Mouse (Mus musculus): ENCODE results near the gene Slamf6. TPM values are rescaled to one million over a fixed set of nuclear protein-coding genes. Genes with fewer than 3 reads are reported as not detected.

Slamf6 gene
- total and polyA plus RNA-seq, 3 experiments = 0.01 TPM; not detected in 2

DNA sequence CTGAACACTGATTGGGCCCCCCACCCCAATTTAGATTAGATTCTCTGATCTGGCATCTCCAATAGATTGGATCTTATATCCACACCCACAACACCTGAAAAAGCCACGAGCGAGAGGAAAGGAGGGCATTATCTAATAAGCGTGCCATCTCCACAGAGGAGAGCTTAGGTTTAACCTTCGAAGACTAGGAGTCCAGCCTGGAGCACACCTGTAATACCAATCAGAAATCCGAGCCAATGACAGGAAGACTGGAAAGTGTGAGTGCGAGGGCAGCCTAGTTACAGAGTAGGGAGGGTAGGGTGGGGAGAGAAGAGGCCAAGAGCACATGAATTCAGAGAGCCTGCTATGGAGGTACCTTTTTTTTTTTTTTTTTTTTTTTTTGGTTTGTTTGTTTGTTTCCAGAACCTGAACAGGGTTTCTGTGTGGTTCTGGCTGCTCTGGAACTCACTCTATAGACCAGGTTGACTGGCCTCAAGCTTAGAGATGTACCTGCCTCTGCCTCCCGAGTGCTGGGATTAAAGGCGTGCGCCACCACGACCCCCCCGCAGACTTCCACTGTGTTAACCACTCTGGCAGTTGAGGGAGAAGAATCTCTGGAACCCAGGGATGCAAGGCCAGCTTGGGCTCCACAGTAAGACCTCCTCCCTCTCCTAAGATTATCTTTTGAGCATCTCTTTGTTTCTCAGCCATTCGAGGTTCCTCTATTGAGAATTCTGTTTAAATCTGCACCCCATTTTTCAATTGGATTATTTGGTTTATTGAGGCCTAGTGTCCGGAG is 81.7 kb downstream of the Slamf6 start:
- Histone ChIP-seq H3K9me3 (replicated peaks; ENCODE audit: insufficient read depth, low read length) (no peaks in the 10 kb centered on the region), H3K9ac (ENCODE audit: control insufficient read depth, low read depth, low read length, poor library complexity, severe bottlenecking) (no peak overlapping the region), H3K36me3 (ENCODE audit: control insufficient read depth in 1 of 2, insufficient read depth in 2 of 2, low read length in 2 of 2) (peaks cover 0 to 15% of the 10 kb centered on the region in 2 experiments; a peak in 2 of 4 replicates), H3K4me3 (ENCODE audit: control insufficient read depth in 1 of 2, insufficient read depth in 1 of 2, low read depth in 2 of 2, low read length in 2 of 2) (no peak overlapping the region), H3K27ac (ENCODE audit: control insufficient read depth, low read depth, low read length) (no peak overlapping the region), H3K4me1 (ENCODE audit: control insufficient read depth in 1 of 2, insufficient read depth in 2 of 2, low read length in 2 of 2) (peaks cover 1 to 10% of the 10 kb centered on the region in 2 experiments), H3K79me2 (ENCODE audit: control insufficient read depth, insufficient read depth, low read length, poor library complexity) (no peaks in the 10 kb centered on the region), H3K27me3 (ENCODE audit: control insufficient read depth in 1 of 2, insufficient read depth in 2 of 2, low read length in 2 of 2) (no peaks in the 10 kb centered on the region)
- TF ChIP-seq NELFE (IDR thresholded peaks at IDR 0.05; ENCODE audit: low read depth, low read length) = no peak
- no peak for DNase-seq (ENCODE audit: low read depth, low spot score)

DNA sequence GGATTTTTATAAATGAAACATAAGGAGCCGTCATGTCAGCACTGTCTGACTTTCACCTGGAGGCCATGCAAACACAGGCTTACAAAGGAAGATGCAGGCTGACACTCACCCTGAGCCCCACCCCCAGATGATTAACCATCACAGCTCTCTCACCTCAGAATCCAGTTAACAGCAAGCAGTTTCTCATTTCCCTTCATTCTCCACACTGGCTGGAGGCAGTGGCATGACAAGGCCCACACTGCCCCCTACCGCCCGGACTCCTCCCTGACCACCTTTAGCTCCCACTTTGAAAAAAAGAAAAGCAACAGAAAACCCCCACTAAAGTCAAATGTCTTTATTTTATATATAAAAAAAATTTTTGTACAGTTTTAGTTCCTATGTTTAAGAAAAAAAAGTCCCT is 83.3 kb downstream of the Slamf6 start:
- H3K4me3 ChIP-seq (ENCODE audit: control insufficient read depth in 1 of 2, insufficient read depth in 1 of 2, low read depth in 2 of 2, low read length in 2 of 2) = no peak overlapping the region
- no peaks in the 10 kb centered on the region for H3K9me3 ChIP-seq (replicated peaks; ENCODE audit: insufficient read depth, low read length)
- no peaks in the 10 kb centered on the region for H3K27me3 ChIP-seq (ENCODE audit: control insufficient read depth in 1 of 2, insufficient read depth in 2 of 2, low read length in 2 of 2)
- no peak overlapping the region for H3K27ac ChIP-seq (ENCODE audit: control insufficient read depth, low read depth, low read length)
- DNase-seq (ENCODE audit: low read depth, low spot score) = peak; percentile 84
- H3K4me1 ChIP-seq (ENCODE audit: control insufficient read depth in 1 of 2, insufficient read depth in 2 of 2, low read length in 2 of 2) = no peaks in the 10 kb centered on the region; a peak in 1 of 4 replicates
- peaks cover 0 to 3% of the 10 kb centered on the region in 2 experiments; a peak in 2 of 4 replicates for H3K36me3 ChIP-seq (ENCODE audit: control insufficient read depth in 1 of 2, insufficient read depth in 2 of 2, low read length in 2 of 2)
- H3K79me2 ChIP-seq (ENCODE audit: control insufficient read depth, insufficient read depth, low read length, poor library complexity) = no peaks in the 10 kb centered on the region
- no peak overlapping the region for H3K9ac ChIP-seq (ENCODE audit: control insufficient read depth, low read depth, low read length, poor library complexity, severe bottlenecking)
- no peak for TF ChIP-seq CHD2 (IDR thresholded peaks at IDR 0.05; ENCODE audit: low read length)
- TF ChIP-seq ZNF384 (IDR thresholded peaks at IDR 0.05; ENCODE audit: low read depth, low read length) = peak; percentile 76
- no peak for TF ChIP-seq POLR2AphosphoS2 (IDR thresholded peaks at IDR 0.05; ENCODE audit: low read length)
- no peak for TF ChIP-seq UBTF (IDR thresholded peaks at IDR 0.05; ENCODE audit: borderline replicate concordance, insufficient read depth, low read depth, low read length)
- TF ChIP-seq MAX (IDR thresholded peaks at IDR 0.05; ENCODE audit: low read length) = no peak
- TF ChIP-seq EP300 (IDR thresholded peaks at IDR 0.05; ENCODE audit: low read depth in 1 of 2, low read length in 2 of 2) = no peak
- no peak for TF ChIP-seq KAT2A (conservative IDR thresholded peaks at IDR 0.05; ENCODE audit: low read depth, low read length)
- TF ChIP-seq RCOR1 (IDR thresholded peaks at IDR 0.05; ENCODE audit: low read depth, low read length) = no peak
- TF ChIP-seq USF1 (IDR thresholded peaks at IDR 0.05; ENCODE audit: low read depth, low read length) = no peak
- no peak for TF ChIP-seq USF2 (IDR thresholded peaks at IDR 0.05; ENCODE audit: borderline replicate concordance in 1 of 2, insufficient read depth in 1 of 2, low read depth in 1 of 2, low read length in 2 of 2)
- TF ChIP-seq BHLHE40 (IDR thresholded peaks at IDR 0.05; ENCODE audit: borderline replicate concordance, low read depth, low read length) = no peak
- no peak for TF ChIP-seq POLR2A (IDR thresholded peaks at IDR 0.05; ENCODE audit: control insufficient read depth in 1 of 2, insufficient read depth in 1 of 2, low read depth in 1 of 2, low read length in 2 of 2, poor library complexity in 1 of 2)
- no peak for TF ChIP-seq MXI1 (IDR thresholded peaks at IDR 0.05; ENCODE audit: low read depth, low read length)
- TF ChIP-seq CTCF (IDR thresholded peaks at IDR 0.05 in 2 of 3, conservative IDR thresholded peaks at IDR 0.05 in 1 of 3; ENCODE audit: control insufficient read depth in 1 of 3, insufficient read depth in 1 of 3, low read depth in 2 of 3, low read length in 3 of 3, poor library complexity in 1 of 3, severe bottlenecking in 1 of 3) = peak; percentile 56 to 95 (median 93)
- TF ChIP-seq MEF2A (IDR thresholded peaks at IDR 0.05; ENCODE audit: extremely low read depth, insufficient replicate concordance, low read depth, low read length, poor library complexity, severe bottlenecking) = no peak
- no peak for TF ChIP-seq TCF12 (IDR thresholded peaks at IDR 0.05; ENCODE audit: low read depth, low read length)
- no peak for TF ChIP-seq SIN3A (IDR thresholded peaks at IDR 0.05; ENCODE audit: low read length)
- TF ChIP-seq ETS1 (IDR thresholded peaks at IDR 0.05; ENCODE audit: low read depth, low read length) = no peak
- no peak for TF ChIP-seq MYB (IDR thresholded peaks at IDR 0.05; ENCODE audit: low read depth, low read length)
- no peak for TF ChIP-seq POLR2AphosphoS5 (IDR thresholded peaks at IDR 0.05; ENCODE audit: borderline replicate concordance, low read depth, low read length)
- TF ChIP-seq JUND (IDR thresholded peaks at IDR 0.05; ENCODE audit: low read depth, low read length) = no peak
- TF ChIP-seq SMC3 (IDR thresholded peaks at IDR 0.05; ENCODE audit: low read depth, low read length) = peak; percentile 98
- no peak for TF ChIP-seq GATA1 (IDR thresholded peaks at IDR 0.05; ENCODE audit: low read depth, low read length)
- no peak for TF ChIP-seq TAL1 (IDR thresholded peaks at IDR 0.05; ENCODE audit: low read length)
- no peak for TF ChIP-seq CHD1 (IDR thresholded peaks at IDR 0.05; ENCODE audit: low read depth, low read length)
- no peak for TF ChIP-seq TBP (IDR thresholded peaks at IDR 0.05; ENCODE audit: low read depth, low read length)
- no peak for TF ChIP-seq ZKSCAN1 (IDR thresholded peaks at IDR 0.05; ENCODE audit: low read depth, low read length)
- TF ChIP-seq MYC (IDR thresholded peaks at IDR 0.05; ENCODE audit: low read depth, low read length) = no peak
- no peak for TF ChIP-seq E2F4 (IDR thresholded peaks at IDR 0.05; ENCODE audit: borderline replicate concordance, low read depth, low read length)
- TF ChIP-seq NELFE (IDR thresholded peaks at IDR 0.05; ENCODE audit: low read depth, low read length) = no peak
- TF ChIP-seq GABPA (IDR thresholded peaks at IDR 0.05; ENCODE audit: low read depth, low read length) = no peak

All from MEL (cell line).